Mouse (Mus musculus) ES-Bruce4 (cell line): Measurements from ENCODE around the gene Luzp1.

ENCODE experiments used
- CTCF ChIP-seq: IDR thresholded peaks from one replicate; pipeline ENCODE4 v1.8.1; 2011; ENCODE audit warnings: low read depth, low read length
- EP300 ChIP-seq: IDR thresholded peaks from 2 replicates; pipeline ENCODE4 v1.6.1; 2011; ENCODE audit warnings: low read depth, low read length; ENCODE audit not compliant: insufficient read depth
- POLR2A ChIP-seq: IDR thresholded peaks from one replicate; pipeline ENCODE4 v1.8.1; 2011; ENCODE audit warnings: low read length; ENCODE audit not compliant: insufficient read depth

GRCm38 (mm10) chr4:136509857-136510256 is 40.3 kb downstream of the Luzp1 start:
- TF ChIP-seq CTCF, result no peak
- no peak for TF ChIP-seq POLR2A
- TF ChIP-seq EP300, result no peak
